Mouse (Mus musculus): ENCODE results near the gene Capn2.
A peak's percentile ranks its signal among the peaks of the same experiment; 100 is the strongest.

Gene Capn2

GRCm38 (mm10) chr1:182501815-182502405, 15.5 kb downstream of the Capn2 start:
- no peak for DNase-seq

DNA sequence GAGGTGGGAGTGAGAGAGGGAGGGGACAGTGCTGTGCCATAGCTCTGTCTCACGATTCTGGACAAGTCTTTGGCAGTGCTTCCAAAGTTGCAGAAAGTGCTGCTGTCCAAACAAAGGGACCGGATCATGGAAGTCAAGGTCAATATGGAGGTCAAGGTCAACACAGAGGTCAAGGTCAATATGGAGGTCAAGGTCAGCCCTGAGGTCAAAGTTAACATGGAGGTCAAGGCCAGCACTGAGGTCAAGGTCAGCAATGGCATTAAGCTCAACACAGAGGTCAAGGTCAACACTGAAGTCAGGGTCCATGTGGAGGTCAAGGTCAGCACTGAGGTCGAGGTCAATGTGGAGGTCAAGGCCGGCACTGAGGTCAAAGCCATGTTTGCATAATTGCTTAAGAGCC, 16.6 kb downstream of the Capn2 start:
- DNase-seq: no peak

DNA sequence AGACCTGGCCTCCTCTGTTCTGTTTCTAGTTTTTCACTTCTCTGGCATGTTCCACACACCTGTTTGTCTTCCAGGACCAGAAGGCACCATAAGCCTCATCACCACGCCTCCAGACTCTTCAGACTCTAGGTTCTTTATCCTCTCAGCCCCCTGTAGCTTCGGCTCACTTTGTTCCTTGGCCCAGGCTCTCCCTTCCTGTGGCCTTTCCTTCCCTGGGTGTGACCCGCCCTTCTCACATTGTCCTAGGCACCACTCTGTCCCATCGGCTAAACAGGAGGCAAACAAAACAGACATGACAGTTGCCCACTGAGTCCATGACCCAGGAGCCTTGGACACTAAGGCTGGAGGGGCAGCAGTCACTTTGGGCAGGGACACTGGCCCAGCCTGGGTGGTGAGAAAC, 17.2 kb downstream of the Capn2 start:
- no peak for DNase-seq

GRCm38 (mm10) chr1:182499443-182500089, 17.8 kb downstream of the Capn2 start:
- no peak for DNase-seq

DNA sequence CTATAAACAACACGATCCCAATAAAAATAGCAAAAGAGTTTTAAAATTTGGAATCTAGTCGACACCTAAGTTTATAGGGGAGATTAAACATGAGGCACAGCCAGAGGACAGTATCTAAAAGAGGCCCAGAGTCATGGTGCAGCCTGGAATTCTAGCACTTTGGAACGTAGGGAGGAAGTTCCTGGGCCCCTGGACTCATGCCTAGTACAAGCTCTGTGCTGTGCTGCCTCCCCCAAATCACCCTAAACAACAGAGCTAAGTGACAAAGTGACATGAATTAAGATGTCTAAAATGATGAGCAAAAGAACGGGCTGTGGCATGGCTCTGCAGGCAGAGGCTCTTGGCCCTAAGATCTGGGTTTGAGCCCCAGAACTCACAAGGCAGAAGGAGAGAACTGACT, 19.7 kb downstream of the Capn2 start:
- no peak for DNase-seq

GRCm38 (mm10) chr1:182496685-182497084, 20.7 kb downstream of the Capn2 start:
- no peak for DNase-seq

DNA sequence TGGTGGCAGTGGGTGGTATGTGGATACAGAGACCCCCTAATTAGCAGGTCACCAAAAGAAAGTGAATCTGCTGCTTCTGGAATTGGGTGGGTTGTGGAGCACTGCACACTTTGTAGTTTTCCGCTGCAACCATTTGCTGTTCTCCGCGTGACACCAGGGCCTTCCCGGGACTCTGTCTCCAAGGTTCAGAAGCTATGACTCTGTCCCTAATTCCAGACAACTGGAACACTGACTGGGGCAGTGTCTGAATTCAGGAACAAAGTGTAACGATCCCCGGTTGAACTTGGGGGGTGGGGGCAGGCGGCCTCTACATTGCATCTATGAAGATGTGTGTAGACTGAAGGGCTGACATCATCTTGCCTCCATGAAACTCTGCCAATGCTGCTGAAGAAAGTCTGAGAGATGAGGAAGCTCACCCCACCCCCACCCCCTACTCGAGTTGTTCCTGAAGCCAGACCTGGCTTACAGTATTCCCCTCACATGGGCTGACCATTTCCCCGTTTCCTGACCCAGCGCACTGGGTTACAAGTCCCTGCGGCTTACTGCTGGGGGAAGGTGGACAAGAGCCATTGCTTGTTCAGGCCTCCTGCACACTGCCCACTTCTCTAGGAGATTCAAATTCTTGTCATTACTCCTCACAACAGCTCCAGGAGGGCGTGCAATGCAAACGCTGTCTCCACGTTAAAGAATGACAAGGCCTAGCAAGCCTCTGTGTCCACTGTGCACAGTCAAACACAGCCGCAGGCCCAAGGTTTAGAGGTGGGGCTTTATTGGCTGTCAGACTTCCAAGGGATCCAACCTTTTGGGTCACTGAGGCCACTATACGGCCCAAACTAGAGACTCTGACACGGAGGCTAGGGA, 22.9 kb downstream of the Capn2 start:
- no peak for DNase-seq

DNA sequence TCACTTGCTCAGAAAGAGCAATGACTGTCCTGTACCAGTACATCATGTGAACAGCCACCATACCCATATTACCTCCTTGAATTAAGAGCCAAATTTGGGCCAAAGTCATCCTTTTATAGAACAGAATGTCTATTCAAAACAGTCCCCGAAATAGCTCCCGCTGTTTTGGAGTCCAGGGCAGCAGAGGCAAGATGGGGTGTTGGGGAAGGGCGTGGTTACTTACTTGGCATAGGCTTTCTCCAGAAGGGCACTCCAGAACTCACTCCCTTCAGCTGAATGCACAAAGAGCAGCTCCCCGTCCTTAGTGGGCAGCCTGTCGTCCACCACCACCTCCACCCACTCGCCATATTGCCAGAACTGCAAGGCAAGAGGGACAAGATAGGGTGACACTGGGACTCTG, 25.6 kb downstream of the Capn2 start:
- no peak for DNase-seq

- no peak for DNase-seq
Observed at GRCm38 (mm10) chr1:182490568-182490967, 26.8 kb downstream of the Capn2 start.

DNA sequence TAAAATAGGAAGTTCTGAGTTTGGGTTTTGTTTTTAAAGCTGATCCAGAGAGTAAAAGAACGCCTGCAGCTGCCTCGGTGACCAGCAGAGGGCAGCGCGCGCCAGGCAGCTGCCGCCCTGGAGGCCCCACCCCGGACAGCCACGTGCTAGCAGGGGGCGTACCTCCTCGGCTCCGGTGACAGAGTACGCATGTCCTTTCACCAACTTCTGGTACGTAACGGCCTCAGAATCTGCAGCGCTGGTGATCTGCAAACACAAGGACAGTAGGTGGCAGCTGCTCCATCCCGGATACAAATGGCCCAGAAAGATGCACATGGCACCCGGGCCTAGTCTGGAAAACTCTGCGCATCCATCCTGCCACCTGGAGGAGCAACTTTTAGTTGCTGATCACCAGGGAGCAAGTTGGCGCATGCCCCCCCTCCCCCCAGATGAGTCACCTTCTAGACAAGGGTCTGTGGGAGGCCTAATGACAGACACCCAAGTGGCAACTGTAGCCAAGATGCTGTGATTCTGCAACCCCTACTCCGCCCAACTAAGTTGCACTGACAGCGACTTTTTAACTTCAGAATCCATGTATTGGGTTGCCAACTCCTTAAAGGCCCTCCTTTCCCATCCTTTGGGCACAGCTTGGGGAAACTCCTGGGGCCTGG, 27.5 kb downstream of the Capn2 start:
- peak; percentile 90 to 93 for DNase-seq

DNA sequence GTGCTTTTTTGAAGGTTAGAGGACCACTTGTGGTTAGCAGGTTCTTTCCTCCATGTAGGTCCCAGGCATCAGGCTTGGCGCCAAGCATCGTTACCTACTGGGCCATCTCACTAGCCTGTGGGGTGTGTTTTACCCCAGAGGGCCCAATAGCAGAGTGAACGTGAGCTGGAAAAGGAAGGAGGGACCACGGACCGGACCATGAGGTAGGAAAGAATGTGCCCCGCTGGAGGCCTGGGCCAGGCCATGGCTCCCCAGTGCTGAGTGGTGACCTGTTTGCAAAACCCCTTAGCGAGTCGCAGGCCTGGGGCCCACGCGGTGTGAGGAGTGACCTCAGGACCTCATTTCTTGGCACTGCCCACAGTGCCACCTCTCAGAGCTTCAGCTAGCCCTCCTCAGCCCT, 28.9 kb downstream of the Capn2 start:
- DNase-seq: no peak

- no peak for DNase-seq
Observed at GRCm38 (mm10) chr1:182483910-182484274, 33.5 kb downstream of the Capn2 start.

- no peak for DNase-seq
Observed at GRCm38 (mm10) chr1:182482991-182483909, 34.2 kb downstream of the Capn2 start.

DNA sequence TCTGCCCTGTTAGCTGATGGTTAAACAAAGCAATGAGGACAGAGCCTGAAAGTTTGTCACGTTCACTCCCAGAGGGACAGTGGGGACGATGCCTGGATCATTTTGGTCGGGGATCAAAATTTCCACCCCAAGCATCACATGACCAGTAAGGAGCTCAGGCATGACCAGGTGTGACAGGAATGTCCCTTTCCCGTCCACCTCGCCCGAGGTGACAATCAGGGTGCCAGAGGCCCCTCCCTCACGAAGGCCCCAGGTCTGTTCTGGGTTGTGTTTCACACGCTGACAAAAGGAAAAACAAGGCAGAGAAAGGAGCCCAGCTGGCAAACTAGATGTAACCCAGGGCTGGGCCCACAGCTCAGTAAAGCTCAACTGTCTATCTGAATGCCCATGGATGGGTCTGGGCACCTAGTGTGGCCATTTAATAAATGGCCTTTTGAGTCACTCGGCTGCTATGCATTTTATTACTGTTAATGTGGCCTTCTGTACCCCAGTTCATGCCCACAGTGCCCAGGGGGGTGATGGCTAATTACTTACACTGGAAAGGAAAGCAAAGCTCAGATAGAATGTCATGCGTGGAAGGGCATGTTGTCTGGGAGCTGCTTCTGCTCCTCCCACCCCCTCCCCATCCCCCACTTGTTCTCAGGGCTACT, 35.6 kb downstream of the Capn2 start:
- no peak for DNase-seq

DNA sequence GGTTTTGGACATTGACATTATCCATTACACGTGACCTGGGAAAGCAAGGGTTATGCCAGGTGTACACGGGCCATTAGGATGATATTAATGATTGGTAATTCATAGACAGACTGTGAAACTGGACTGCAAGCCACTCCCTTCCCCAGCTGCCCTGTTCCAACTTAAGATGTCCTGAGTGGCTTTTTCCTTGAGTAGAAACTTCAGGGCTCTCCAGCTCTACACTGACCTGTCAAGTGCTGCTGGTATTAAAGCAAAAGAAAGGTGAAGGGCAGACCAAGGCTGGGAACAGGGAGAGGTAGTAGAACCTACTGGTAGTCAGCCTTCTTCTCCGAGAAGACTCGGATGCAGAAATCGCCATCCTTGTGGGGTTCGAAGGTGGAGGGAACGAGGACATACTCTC, 36.3 kb downstream of the Capn2 start:
- DNase-seq: no peak

DNA sequence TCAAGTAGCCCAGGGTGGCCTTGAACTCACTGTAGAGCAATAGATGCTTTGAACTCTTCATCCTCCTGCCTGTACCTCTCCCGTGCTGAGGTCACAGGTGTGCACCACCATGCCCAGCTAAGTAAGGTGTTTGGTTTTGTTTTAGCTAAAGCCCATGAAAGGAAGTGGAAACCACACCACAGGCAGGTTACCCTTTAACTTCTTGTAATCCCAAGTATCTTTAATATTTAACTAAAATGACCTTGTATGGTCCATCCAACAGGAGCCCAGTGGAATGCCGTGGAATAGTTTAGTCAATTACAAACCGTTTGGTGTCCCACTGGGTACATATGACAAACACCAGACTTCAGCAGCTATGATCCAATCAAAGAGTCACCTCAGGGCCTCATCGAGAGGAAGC, 38.5 kb downstream of the Capn2 start:
- no peak for DNase-seq

- DNase-seq: no peak
Observed at GRCm38 (mm10) chr1:182475005-182475796, 42.2 kb downstream of the Capn2 start.

- DNase-seq: no peak
Observed at GRCm38 (mm10) chr1:182465978-182466377, 51.4 kb downstream of the Capn2 start.

DNA sequence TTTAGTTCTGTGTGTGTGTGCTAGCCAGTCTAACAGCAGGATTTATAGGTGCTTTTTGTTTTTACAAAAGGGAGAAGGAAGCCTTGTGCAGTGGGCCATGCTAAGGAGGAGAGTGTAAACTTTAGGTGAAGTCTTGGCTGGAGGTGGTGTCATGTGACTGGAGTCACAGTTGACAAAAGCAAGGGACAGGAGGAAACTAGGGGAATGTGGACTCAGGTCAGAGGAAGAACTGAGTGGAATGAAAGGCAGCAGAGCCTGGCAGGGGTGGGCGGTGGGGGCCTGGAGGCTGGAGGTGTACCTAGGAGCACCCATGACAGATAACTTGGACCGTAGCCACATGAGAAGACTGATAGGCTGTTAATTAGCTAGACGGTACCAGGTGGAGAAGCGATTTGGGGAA, 52.1 kb downstream of the Capn2 start:
- DNase-seq: no peak

- DNase-seq: no peak
Observed at GRCm38 (mm10) chr1:182461813-182462212, 55.6 kb downstream of the Capn2 start.

DNA sequence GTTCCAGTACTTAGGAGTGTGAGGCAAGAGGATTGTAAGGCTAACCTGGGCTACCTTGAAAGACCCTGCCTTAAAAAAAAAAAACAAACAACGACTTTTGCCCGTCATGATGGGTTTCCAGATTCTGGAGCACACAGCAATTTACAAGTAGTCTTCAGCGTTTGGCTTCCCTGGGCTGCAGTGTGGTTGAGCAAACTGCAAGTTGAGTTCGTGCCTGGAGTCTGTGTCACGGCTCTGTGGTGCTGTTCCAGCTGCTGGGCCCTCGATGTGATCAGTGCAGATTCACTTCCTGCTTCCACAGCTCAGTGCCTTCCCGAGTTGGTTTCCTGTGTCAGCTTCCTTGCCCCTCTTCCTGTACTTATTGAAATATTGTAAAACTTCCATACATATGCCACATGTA, 56.1 kb downstream of the Capn2 start:
- DNase-seq: no peak
